Mouse (Mus musculus) cerebellum, adult 11-12 months (tissue): ENCODE data around the gene Rap2c.

ENCODE experiments used
- DNase-seq: peaks from one replicate; pipeline ENCODE4 v3.0.0; 2022

The Rap2c gene

GRCm38 (mm10) chrX:50968157-50968932 is 49.5 kb downstream of the Rap2c start:
- DNase-seq: no peak

GRCm38 (mm10) chrX:50965157-50965556 is 52.7 kb downstream of the Rap2c start:
- no peak for DNase-seq

- no peak for DNase-seq
These were observed 54.9 kb downstream of the Rap2c start for GRCm38 (mm10) chrX:50962955-50963354.
